Mouse (Mus musculus) testis, adult 2 months (tissue): ENCODE data around the gene Sema6d.

Experiments
- CTCF ChIP-seq: fragments of 200-500 bp; IDR thresholded peaks from 2 replicates; pipeline ENCODE4 v1.5.1; 2012; ENCODE audit warnings: low read depth, mild to moderate bottlenecking, inconsistent platforms, low read length, moderate library complexity; ENCODE audit not compliant: control insufficient read depth, insufficient read depth, insufficient replicate concordance
- POLR2A ChIP-seq: fragments of 200-500 bp; IDR thresholded peaks from 2 replicates; pipeline ENCODE4 v1.6.1; 2012; ENCODE audit warnings: low read depth, mild to moderate bottlenecking, inconsistent platforms, low read length, moderate library complexity; ENCODE audit not compliant: control insufficient read depth

DNA sequence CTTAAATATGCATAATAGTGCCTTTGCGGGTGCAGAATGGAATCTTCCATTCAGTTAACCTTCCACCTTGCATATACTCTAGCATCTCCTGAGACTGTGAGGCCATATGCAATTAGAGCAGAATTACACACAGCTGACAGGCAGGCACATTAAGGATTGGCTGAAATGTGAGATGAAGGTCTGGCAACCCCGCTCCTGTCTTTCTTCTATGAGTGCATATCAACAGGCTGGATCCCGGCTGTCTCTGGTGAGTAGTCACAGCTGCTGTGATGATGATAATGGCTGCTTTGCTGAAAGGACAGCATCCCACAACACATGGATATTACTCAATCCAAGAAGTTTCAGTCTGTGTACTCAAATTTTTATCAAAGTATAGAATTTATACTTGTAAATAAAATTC, 29.9 kb upstream of the Sema6d start:
- TF ChIP-seq POLR2A: no peak
- TF ChIP-seq CTCF: no peak
